In the genomic region with DNA sequence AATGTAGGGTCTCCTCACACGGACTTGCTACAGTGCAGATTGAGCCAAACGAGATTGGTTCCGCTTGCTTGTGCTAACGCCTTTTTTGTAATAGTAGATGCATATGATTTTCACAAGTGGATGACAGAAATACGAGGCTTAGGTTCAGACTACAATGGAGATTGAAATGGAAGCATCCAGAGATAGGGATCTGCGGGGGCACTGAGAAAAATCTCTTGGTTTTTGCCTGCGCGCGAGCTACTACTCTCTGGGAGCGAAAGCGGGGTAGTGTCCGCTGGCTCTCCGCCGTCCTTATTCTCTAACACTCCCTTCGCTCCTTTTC, we compare ENCODE assay signal across 8 mouse cellular contexts. TPM values are rescaled to one million over a fixed set of nuclear protein-coding genes. Genes with fewer than 3 reads are reported as not detected.
DNase-seq lines count a peak whose midpoint lies in the region; ATAC-seq and TF ChIP-seq lines count a peak whose summit lies in the region.

No protein-coding gene starts in this region.

- no peaks in the 10 kb centered on the region for H3K27me3 ChIP-seq in kidney, embryonic 14.5 days (ENCODE audit: control insufficient read depth, insufficient read depth, low read length)
- no peaks in the 10 kb centered on the region for H3K27me3 ChIP-seq in hindbrain, postnatal 0 days (ENCODE audit: insufficient read depth, low read length)
- no peaks in the 10 kb centered on the region for H3K27me3 ChIP-seq in midbrain, embryonic 15.5 days (replicated peaks)

- no peak for DNase-seq in kidney, postnatal 10 days
- no peak for DNase-seq in hindbrain, postnatal 0 days (ENCODE audit: low spot score)
- no peak for DNase-seq in spleen, adult 12 weeks (ENCODE audit: low spot score)
- no peak for DNase-seq in urinary bladder, postnatal 36 days (ENCODE audit: low spot score in 2 of 2)
- no peak for DNase-seq in cerebellum, adult 11-12 months

- TF ChIP-seq POLR2A in cortical plate, adult 2 months (IDR thresholded peaks at IDR 0.05; ENCODE audit: extremely low read depth, insufficient read depth, low read length): no peak

- H3K4me1 ChIP-seq in kidney, embryonic 14.5 days (ENCODE audit: control insufficient read depth, insufficient read depth, low read length): peaks cover 17% of the 10 kb centered on the region
- H3K4me1 ChIP-seq in cortical plate, adult 2 months (ENCODE audit: control insufficient read depth, insufficient read depth, low read length): peaks cover 2% of the 10 kb centered on the region; the same call in 1 of the 2 replicates
- peaks cover 20% of the 10 kb centered on the region for H3K4me1 ChIP-seq in hindbrain, postnatal 0 days (ENCODE audit: insufficient read depth, low read length)
- H3K4me1 ChIP-seq in midbrain, embryonic 15.5 days: peaks cover 32% of the 10 kb centered on the region

- H3K36me3 ChIP-seq in kidney, embryonic 14.5 days (ENCODE audit: control insufficient read depth, insufficient read depth, low read length): peaks cover 33% of the 10 kb centered on the region
- H3K36me3 ChIP-seq in hindbrain, postnatal 0 days (ENCODE audit: insufficient read depth, low read length): peaks cover 25% of the 10 kb centered on the region; the same call in 1 of the 2 replicates
- H3K36me3 ChIP-seq in midbrain, embryonic 15.5 days (replicated peaks): peaks cover 25% of the 10 kb centered on the region

- peak overlapping the region; percentile 72 for H3K4me2 ChIP-seq in kidney, embryonic 14.5 days (replicated peaks; ENCODE audit: low read depth, low read length)
- H3K4me2 ChIP-seq in hindbrain, postnatal 0 days (ENCODE audit: low read depth, low read length): peak overlapping the region; percentile 81
- peak overlapping the region; percentile 76 for H3K4me2 ChIP-seq in midbrain, embryonic 15.5 days

- peak overlapping the region; percentile 74 for H3K27ac ChIP-seq in kidney, embryonic 14.5 days (ENCODE audit: low read depth, low read length)
- H3K27ac ChIP-seq in cortical plate, adult 2 months (ENCODE audit: insufficient read depth, low read length): peak overlapping the region; percentile 63
- H3K27ac ChIP-seq in hindbrain, postnatal 0 days: peak overlapping the region; percentile 95
- H3K27ac ChIP-seq in midbrain, embryonic 15.5 days: peak overlapping the region; percentile 92

- peak overlapping the region; percentile 100 for H3K9ac ChIP-seq in kidney, embryonic 14.5 days (ENCODE audit: low read depth, low read length)
- peak overlapping the region; percentile 99 for H3K9ac ChIP-seq in hindbrain, postnatal 0 days (replicated peaks; ENCODE audit: low read length)
- H3K9ac ChIP-seq in midbrain, embryonic 15.5 days: peak overlapping the region; percentile 99

- H3K4me3 ChIP-seq in kidney, embryonic 14.5 days (ENCODE audit: low read length): peak overlapping the region; percentile 100
- peak overlapping the region; percentile 94 for H3K4me3 ChIP-seq in cortical plate, adult 2 months (ENCODE audit: insufficient read depth, low read length)
- H3K4me3 ChIP-seq in hindbrain, postnatal 0 days (ENCODE audit: low read length): peak overlapping the region; percentile 98
- H3K4me3 ChIP-seq in midbrain, embryonic 15.5 days: peak overlapping the region; percentile 81

- WGBS in kidney, embryonic 14.5 days: 5% methylated on average over 15 of the region's 15 CpGs
- 4% methylated on average over 15 of the region's 15 CpGs for WGBS in hindbrain, postnatal 0 days
- 4% methylated on average over 15 of the region's 15 CpGs for WGBS in midbrain, embryonic 15.5 days

- TF ChIP-seq CTCF in cortical plate, adult 2 months (IDR thresholded peaks at IDR 0.05; ENCODE audit: extremely low read depth, insufficient read depth, low read length): no peak
- no peak for TF ChIP-seq CTCF in hindbrain, postnatal 0 days (IDR thresholded peaks at IDR 0.05; ENCODE audit: low read depth)

- no peak for ATAC-seq in kidney, embryonic 14.5 days (ENCODE audit: low FRiP score, low TSS enrichment)
- ATAC-seq in hindbrain, postnatal 0 days: no peak
- ATAC-seq in midbrain, embryonic 15.5 days (replicated peaks): no peak

- no peaks in the 10 kb centered on the region for H3K9me3 ChIP-seq in kidney, embryonic 14.5 days (ENCODE audit: control insufficient read depth, low read length)
- H3K9me3 ChIP-seq in hindbrain, postnatal 0 days (ENCODE audit: low read length): no peaks in the 10 kb centered on the region
- no peaks in the 10 kb centered on the region for H3K9me3 ChIP-seq in midbrain, embryonic 15.5 days

RNA-seq across cellular contexts. Expression of gene Rpl19, which starts 0.3 kb away (rescaled TPM):
- polyA plus RNA-seq in kidney, embryonic 14.5 days (2014; fragmentation: Nextera tagmentation; extraction: Ambion mirVana): 1,236 and 1,648 TPM in 2 replicates
- 880 and 901 TPM in 2 replicates for polyA plus RNA-seq in cortical plate, adult 2 months (2012; rRNA removed)
- total RNA-seq in hindbrain, postnatal 0 days (2014; rRNA removed): 462 and 515 TPM in 2 replicates
- polyA plus RNA-seq in hindbrain, postnatal 0 days (2015; fragmentation: Nextera tagmentation; extraction: Ambion mirVana): 650 and 673 TPM in 2 replicates
- polyA plus RNA-seq in midbrain, embryonic 15.5 days (2015; fragmentation: Nextera tagmentation; extraction: Ambion mirVana): 622 and 634 TPM in 2 replicates

RNA-seq across cellular contexts. Expression of gene Cacnb1, which starts 3.4 kb away (rescaled TPM):
- polyA plus RNA-seq in kidney, embryonic 14.5 days (2014; fragmentation: Nextera tagmentation; extraction: Ambion mirVana): 11.7 and 12.3 TPM in 2 replicates
- 114 and 117 TPM in 2 replicates for polyA plus RNA-seq in cortical plate, adult 2 months (2012; rRNA removed)
- 83.4 and 84.4 TPM in 2 replicates for total RNA-seq in hindbrain, postnatal 0 days (2014; rRNA removed)
- 43.1 and 51.0 TPM in 2 replicates for polyA plus RNA-seq in hindbrain, postnatal 0 days (2015; fragmentation: Nextera tagmentation; extraction: Ambion mirVana)
- polyA plus RNA-seq in midbrain, embryonic 15.5 days (2015; fragmentation: Nextera tagmentation; extraction: Ambion mirVana): 72.0 and 75.2 TPM in 2 replicates

RNA-seq across cellular contexts. Expression of gene Stac2, which starts 27.1 kb away (rescaled TPM):
- 3.8 and 4.1 TPM in 2 replicates for polyA plus RNA-seq in kidney, embryonic 14.5 days (2014; fragmentation: Nextera tagmentation; extraction: Ambion mirVana)
- 49.7 and 51.6 TPM in 2 replicates for polyA plus RNA-seq in cortical plate, adult 2 months (2012; rRNA removed)
- total RNA-seq in hindbrain, postnatal 0 days (2014; rRNA removed): 4.4 and 6.9 TPM in 2 replicates
- 5.8 and 6.1 TPM in 2 replicates for polyA plus RNA-seq in hindbrain, postnatal 0 days (2015; fragmentation: Nextera tagmentation; extraction: Ambion mirVana)
- 2.6 and 3.9 TPM in 2 replicates for polyA plus RNA-seq in midbrain, embryonic 15.5 days (2015; fragmentation: Nextera tagmentation; extraction: Ambion mirVana)

RNA-seq across cellular contexts. Expression of gene Arl5c, which starts 30.2 kb away (rescaled TPM):
- 9.3 and 16.2 TPM in 2 replicates for polyA plus RNA-seq in kidney, embryonic 14.5 days (2014; fragmentation: Nextera tagmentation; extraction: Ambion mirVana)
- polyA plus RNA-seq in cortical plate, adult 2 months (2012; rRNA removed): 2.2 and 2.6 TPM in 2 replicates
- total RNA-seq in hindbrain, postnatal 0 days (2014; rRNA removed): 2.0 and 2.6 TPM in 2 replicates
- polyA plus RNA-seq in hindbrain, postnatal 0 days (2015; fragmentation: Nextera tagmentation; extraction: Ambion mirVana): 3.6 and 4.8 TPM in 2 replicates
- 9.5 and 10.8 TPM in 2 replicates for polyA plus RNA-seq in midbrain, embryonic 15.5 days (2015; fragmentation: Nextera tagmentation; extraction: Ambion mirVana)

RNA-seq across cellular contexts. Expression of gene Plxdc1, which starts 40.0 kb away (rescaled TPM):
- polyA plus RNA-seq in kidney, embryonic 14.5 days (2014; fragmentation: Nextera tagmentation; extraction: Ambion mirVana): 0.69 and 1.7 TPM in 2 replicates
- polyA plus RNA-seq in cortical plate, adult 2 months (2012; rRNA removed): 28.6 and 29.2 TPM in 2 replicates
- total RNA-seq in hindbrain, postnatal 0 days (2014; rRNA removed): 1.5 and 3.8 TPM in 2 replicates
- 4.2 and 4.6 TPM in 2 replicates for polyA plus RNA-seq in hindbrain, postnatal 0 days (2015; fragmentation: Nextera tagmentation; extraction: Ambion mirVana)
- polyA plus RNA-seq in midbrain, embryonic 15.5 days (2015; fragmentation: Nextera tagmentation; extraction: Ambion mirVana): 1.7 and 1.8 TPM in 2 replicates
